Mouse (Mus musculus) limb, embryonic 11.5 days (tissue): ENCODE measurements around the gene Tmem37. TPM values are rescaled to one million over a fixed set of nuclear protein-coding genes. Genes with fewer than 3 reads are reported as not detected.

Experiments
- ATAC-seq: fragments of 200-750 bp; cut with Nextera tagmentation; 2 replicates; pipeline ENCODE4 v1.8.0; 2017; ENCODE audit warnings: low read depth; ENCODE audit not compliant: insufficient number of reproducible peaks, low FRiP score, low TSS enrichment
- DNase-seq: peaks from one replicate; pipeline ENCODE4 v3.0.0-alpha.2; 2015; ENCODE audit warnings: low spot score
- H3K27ac ChIP-seq: fragments of 300-500 bp; sonication (generic); replicated peaks from 2 replicates; pipeline ENCODE4 v1.5.1; 2014; ENCODE audit warnings: low read depth, mild to moderate bottlenecking, low read length
- H3K27me3 ChIP-seq: fragments of 300-500 bp; sonication (generic); 2 replicates; pipeline ENCODE4 v1.6.1; 2014; ENCODE audit warnings: mild to moderate bottlenecking, low read length, mixed read lengths; ENCODE audit not compliant: control insufficient read depth, insufficient read depth
- H3K36me3 ChIP-seq: fragments of 300-500 bp; sonication (generic); 2 replicates; pipeline ENCODE4 v1.6.1; 2014; ENCODE audit warnings: mild to moderate bottlenecking, low read length, moderate library complexity, mixed read lengths; ENCODE audit not compliant: control insufficient read depth, insufficient read depth
- H3K4me1 ChIP-seq: fragments of 300-500 bp; sonication (generic); 2 replicates; pipeline ENCODE4 v1.6.1; 2014; ENCODE audit warnings: low read length, mixed read lengths; ENCODE audit not compliant: control insufficient read depth, insufficient read depth
- H3K4me2 ChIP-seq: fragments of 300-500 bp; sonication (generic); 2 replicates; pipeline ENCODE4 v1.6.1; 2014; ENCODE audit warnings: low read depth, mild to moderate bottlenecking, moderate library complexity; ENCODE audit not compliant: severe bottlenecking
- H3K4me3 ChIP-seq: fragments of 300-500 bp; sonication (generic); 2 replicates; pipeline ENCODE4 v1.5.1; 2014; ENCODE audit warnings: low read depth, low read length
- H3K9ac ChIP-seq: fragments of 300-500 bp; sonication (generic); 2 replicates; pipeline ENCODE4 v1.6.1; 2014; ENCODE audit warnings: mild to moderate bottlenecking, low read length
- H3K9me3 ChIP-seq: fragments of 300-500 bp; sonication (generic); 2 replicates; pipeline ENCODE4 v1.6.1; 2016; ENCODE audit warnings: low read length; ENCODE audit not compliant: control insufficient read depth
- WGBS: fragments of 180-500 bp; shearing (Covaris S2); extraction: QIAGEN DNeasy Blood & Tissue Kit; methylation state at CpG from one replicate; pipeline ENCODE4 v1.1.7; 2014; 5-methylcytosine and 5-hydroxymethylcytosine counted together
- polyA plus RNA-seq: library from polyadenylated mRNA; unstranded; fragments of >200 nt; fragmentation: Nextera tagmentation; extraction: Ambion mirVana; gene quantifications from 2 replicates; pipeline ENCODE4 v1.2.1, GENCODE M21; 2014

The Tmem37 gene
- polyA plus RNA-seq, 1 experiment from 2014 or later, result 2.5 TPM

- WGBS, result 87% methylated on average over 4 of the region's 4 CpGs
- Histone ChIP-seq H3K9ac (no peak overlapping the region), H3K27ac (no peak overlapping the region), H3K9me3 (no peaks in the 10 kb centered on the region), H3K4me2 (no peak overlapping the region), H3K27me3 (peaks cover 2% of the 10 kb centered on the region; the same call in 1 of the 2 replicates), H3K4me3 (no peak overlapping the region), H3K36me3 (no peaks in the 10 kb centered on the region), H3K4me1 (0 out of 2 replicates have a peak, but pooled peaks cover 5% of the 10 kb centered on the region)
- ATAC-seq, result no peak
- no peak for DNase-seq
Measured at GRCm38 (mm10) chr1:120071133-120071532, 2.7 kb downstream of the Tmem37 start.

- Histone ChIP-seq H3K27ac (no peak overlapping the region), H3K27me3 (peaks cover 2% of the 10 kb centered on the region; the same call in 1 of the 2 replicates), H3K9ac (no peak overlapping the region), H3K4me2 (no peak overlapping the region), H3K4me1 (0 out of 2 replicates have a peak, but pooled peaks cover 5% of the 10 kb centered on the region), H3K9me3 (no peaks in the 10 kb centered on the region), H3K4me3 (no peak overlapping the region), H3K36me3 (no peaks in the 10 kb centered on the region)
- DNase-seq (no peak), ATAC-seq (no peak)
- 10% methylated on average over 6 of the region's 6 CpGs for WGBS
Measured at GRCm38 (mm10) chr1:120070168-120070567, 3.7 kb downstream of the Tmem37 start.

GRCm38 (mm10) chr1:120069120-120069519 lies 4.8 kb downstream of the Tmem37 start:
- ATAC-seq, result no peak
- H3K9ac ChIP-seq, result no peak overlapping the region
- no peak overlapping the region for H3K27ac ChIP-seq
- no peak for DNase-seq
- H3K4me2 ChIP-seq, result no peak overlapping the region
- no peaks in the 10 kb centered on the region for H3K36me3 ChIP-seq
- H3K9me3 ChIP-seq, result no peaks in the 10 kb centered on the region
- H3K4me3 ChIP-seq, result no peak overlapping the region
- WGBS, result 76% methylated on average over 5 of the region's 5 CpGs
- 0 out of 2 replicates have a peak, but pooled peaks cover 3% of the 10 kb centered on the region for H3K4me1 ChIP-seq
- peaks cover 2% of the 10 kb centered on the region; the same call in 1 of the 2 replicates for H3K27me3 ChIP-seq

- H3K4me1 ChIP-seq, result no peaks in the 10 kb centered on the region
- H3K36me3 ChIP-seq, result no peaks in the 10 kb centered on the region
- no peak for DNase-seq
- WGBS, result 85% methylated on average over 3 of the region's 3 CpGs
- H3K27me3 ChIP-seq, result no peaks in the 10 kb centered on the region
- no peak overlapping the region for H3K4me3 ChIP-seq
- no peak overlapping the region for H3K9ac ChIP-seq
- no peak for ATAC-seq
- no peaks in the 10 kb centered on the region for H3K9me3 ChIP-seq
- no peak overlapping the region for H3K27ac ChIP-seq
- H3K4me2 ChIP-seq, result no peak overlapping the region
Measured at GRCm38 (mm10) chr1:120066625-120067024, 7.2 kb downstream of the Tmem37 start.

- ATAC-seq (no peak), DNase-seq (no peak)
- no peak overlapping the region for H3K4me3 ChIP-seq
- H3K36me3 ChIP-seq, result no peaks in the 10 kb centered on the region
- no peak overlapping the region for H3K4me2 ChIP-seq
- no peaks in the 10 kb centered on the region for H3K4me1 ChIP-seq
- no peaks in the 10 kb centered on the region for H3K9me3 ChIP-seq
- H3K9ac ChIP-seq, result no peak overlapping the region
- 89% methylated on average over 8 of the region's 8 CpGs for WGBS
- no peaks in the 10 kb centered on the region for H3K27me3 ChIP-seq
- H3K27ac ChIP-seq, result no peak overlapping the region
Measured at GRCm38 (mm10) chr1:120066159-120066558, 7.7 kb downstream of the Tmem37 start.

- ATAC-seq, result no peak
- H3K27ac ChIP-seq, result no peak overlapping the region
- H3K4me2 ChIP-seq, result no peak overlapping the region
- WGBS, result 93% methylated on average over 11 of the region's 11 CpGs
- H3K36me3 ChIP-seq, result no peaks in the 10 kb centered on the region
- H3K9me3 ChIP-seq, result no peaks in the 10 kb centered on the region
- H3K27me3 ChIP-seq, result no peaks in the 10 kb centered on the region
- H3K4me3 ChIP-seq, result no peak overlapping the region
- H3K9ac ChIP-seq, result no peak overlapping the region
- H3K4me1 ChIP-seq, result no peaks in the 10 kb centered on the region
- DNase-seq, result no peak
Measured at GRCm38 (mm10) chr1:120064036-120064682, 9.7 kb downstream of the Tmem37 start.

GRCm38 (mm10) chr1:120062231-120062630 lies 11.6 kb downstream of the Tmem37 start:
- no peak for ATAC-seq
- Histone ChIP-seq H3K27ac (no peak overlapping the region), H3K9ac (no peak overlapping the region), H3K4me2 (no peak overlapping the region), H3K4me3 (no peak overlapping the region), H3K4me1 (no peaks in the 10 kb centered on the region), H3K36me3 (no peaks in the 10 kb centered on the region), H3K27me3 (no peaks in the 10 kb centered on the region), H3K9me3 (no peaks in the 10 kb centered on the region)
- no peak for DNase-seq
- 89% methylated on average over 7 of the region's 7 CpGs for WGBS

GRCm38 (mm10) chr1:120060687-120061086 lies 13.2 kb downstream of the Tmem37 start:
- no peak for ATAC-seq
- H3K27me3 ChIP-seq, result no peaks in the 10 kb centered on the region

More at GRCm38 (mm10) chr1:120060687-120061086, 13.2 kb downstream of the Tmem37 start:
- Histone ChIP-seq H3K4me2 (no peak overlapping the region), H3K4me3 (no peak overlapping the region), H3K36me3 (no peaks in the 10 kb centered on the region), H3K4me1 (no peaks in the 10 kb centered on the region), H3K9me3 (no peaks in the 10 kb centered on the region), H3K27ac (no peak overlapping the region), H3K9ac (no peak overlapping the region)
- DNase-seq, result no peak
- 80% methylated on average over 5 of the region's 5 CpGs for WGBS
